Comparison of ENCODE assay signal across 11 mouse cellular contexts in the genomic region with DNA sequence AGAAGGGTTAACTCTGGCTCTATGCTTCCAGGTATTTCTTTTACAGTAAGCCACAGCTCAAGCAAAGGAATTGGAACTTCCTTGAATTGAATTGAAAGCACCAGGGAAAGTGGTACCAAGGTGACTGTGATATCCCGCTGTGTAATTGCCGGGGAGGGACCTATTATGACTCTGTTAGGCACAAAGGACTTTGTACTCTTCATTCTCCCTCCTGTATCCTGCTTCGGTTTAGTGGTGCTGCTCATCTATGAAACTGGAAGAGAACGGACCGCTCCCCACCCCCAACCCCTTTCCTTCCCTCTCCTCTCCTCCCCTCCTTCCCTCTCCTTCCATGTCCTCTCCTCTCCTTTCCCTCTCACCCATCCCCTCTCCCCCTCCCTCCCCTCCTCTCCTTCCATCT. TPM values are rescaled to one million over a fixed set of nuclear protein-coding genes. Genes with fewer than 3 reads are reported as not detected.
A peak's percentile ranks its signal among the peaks of the same experiment; 100 is the strongest.
DNase-seq lines count a peak whose midpoint lies in the region; ATAC-seq and TF ChIP-seq lines count a peak whose summit lies in the region.
"Had no signal": no experiment of that assay in that cellular context is flagged by ENCODE, and none has a peak within 500 bp of the region (broad histone marks: within the 10 kb centered on the region; RNA-seq: fewer than 3 reads in every experiment).

No protein-coding gene starts in this region.

- H3K4me2 ChIP-seq in kidney, embryonic 14.5 days (replicated peaks; ENCODE audit: low read depth, low read length) = peak overlapping the region; percentile 85
- H3K4me2 ChIP-seq in embryonic facial prominence, embryonic 14.5 days (ENCODE audit: low read depth, low read length) = peak overlapping the region; percentile 66
- H3K4me2 ChIP-seq in intestine, postnatal 0 days (replicated peaks; ENCODE audit: low read depth) = peak overlapping the region; percentile 82
- peak overlapping the region; percentile 65 for H3K4me2 ChIP-seq in neural tube, embryonic 12.5 days (replicated peaks)

- peak overlapping the region; percentile 46 for H3K4me3 ChIP-seq in kidney, embryonic 14.5 days (ENCODE audit: low read length)
- peak overlapping the region; percentile 45 for H3K4me3 ChIP-seq in embryonic facial prominence, embryonic 14.5 days (ENCODE audit: low read depth, low read length)
- peak overlapping the region; percentile 48 for H3K4me3 ChIP-seq in intestine, postnatal 0 days (ENCODE audit: low read depth, low read length)
- H3K4me3 ChIP-seq in neural tube, embryonic 12.5 days = 0 out of 2 replicates have a peak overlapping the region, but pooled peaks have one; percentile 38
- H3K4me3 ChIP-seq: erythroblast, embryonic 14.5 days had no signal

- WGBS in kidney, embryonic 14.5 days = 5% methylated on average over 5 of the region's 5 CpGs
- 17% methylated on average over 5 of the region's 5 CpGs for WGBS in embryonic facial prominence, embryonic 14.5 days
- 7% methylated on average over 5 of the region's 5 CpGs for WGBS in intestine, postnatal 0 days
- 7% methylated on average over 5 of the region's 5 CpGs for WGBS in neural tube, embryonic 12.5 days

- no peak for ATAC-seq in kidney, embryonic 14.5 days (ENCODE audit: low FRiP score, low TSS enrichment)
- no peak for ATAC-seq in embryonic facial prominence, embryonic 14.5 days (ENCODE audit: low read depth)
- ATAC-seq in intestine, postnatal 0 days = peak; percentile 72
- no peak for ATAC-seq in neural tube, embryonic 12.5 days (ENCODE audit: low FRiP score, low read depth)
- ATAC-seq: Patski had no signal

- intact Hi-C loops in left cerebral cortex, postnatal 4 days (cut with DNase I) = no loop called here

- no peak for TF ChIP-seq CTCF in intestine, postnatal 0 days (IDR thresholded peaks at IDR 0.05; ENCODE audit: low read depth)

- DNase-seq in kidney, adult 11 months = no peak
- peak; percentile 0 for DNase-seq in embryonic facial prominence, embryonic 14.5 days (ENCODE audit: low spot score)
- DNase-seq in frontal cortex, adult 2 months (ENCODE audit: extremely low spot score in 1 of 2, low spot score in 1 of 2) = no peak
- no peak for DNase-seq in cerebellum, adult 11 months
- no peak for DNase-seq in left cerebral cortex, postnatal 4 days
- DNase-seq: thymus, adult 18-20 months had no signal

- H3K36me3 ChIP-seq in kidney, embryonic 14.5 days (ENCODE audit: control insufficient read depth, insufficient read depth, low read length) = no peaks in the 10 kb centered on the region
- H3K36me3 ChIP-seq in embryonic facial prominence, embryonic 14.5 days (ENCODE audit: control insufficient read depth, insufficient read depth, low read length) = no peaks in the 10 kb centered on the region
- H3K36me3 ChIP-seq in intestine, postnatal 0 days (ENCODE audit: control insufficient read depth, insufficient read depth) = no peaks in the 10 kb centered on the region
- H3K36me3 ChIP-seq in neural tube, embryonic 12.5 days = no peaks in the 10 kb centered on the region

- H3K27me3 ChIP-seq in kidney, embryonic 14.5 days (ENCODE audit: control insufficient read depth, insufficient read depth, low read length) = no peaks in the 10 kb centered on the region
- peaks cover 13% of the 10 kb centered on the region; the same call in 1 of the 2 replicates for H3K27me3 ChIP-seq in embryonic facial prominence, embryonic 14.5 days (replicated peaks; ENCODE audit: control insufficient read depth, insufficient read depth, low read length)
- no peaks in the 10 kb centered on the region for H3K27me3 ChIP-seq in intestine, postnatal 0 days (replicated peaks; ENCODE audit: control insufficient read depth, insufficient read depth, low read length)
- H3K27me3 ChIP-seq in neural tube, embryonic 12.5 days (replicated peaks) = peaks cover 18% of the 10 kb centered on the region; the same call in 1 of the 2 replicates

- no peaks in the 10 kb centered on the region for H3K4me1 ChIP-seq in kidney, embryonic 14.5 days (ENCODE audit: control insufficient read depth, insufficient read depth, low read length)
- H3K4me1 ChIP-seq in embryonic facial prominence, embryonic 14.5 days (ENCODE audit: control insufficient read depth, insufficient read depth, low read length) = peaks cover 5% of the 10 kb centered on the region; the same call in 1 of the 2 replicates
- no peaks in the 10 kb centered on the region for H3K4me1 ChIP-seq in intestine, postnatal 0 days (replicated peaks; ENCODE audit: control insufficient read depth, insufficient read depth, low read length)
- peaks cover 5% of the 10 kb centered on the region for H3K4me1 ChIP-seq in neural tube, embryonic 12.5 days

- H3K27ac ChIP-seq in kidney, embryonic 14.5 days (ENCODE audit: low read depth, low read length) = no peak overlapping the region
- no peak overlapping the region for H3K27ac ChIP-seq in embryonic facial prominence, embryonic 14.5 days (replicated peaks; ENCODE audit: low read depth, low read length)
- H3K27ac ChIP-seq in intestine, postnatal 0 days (ENCODE audit: low read depth, low read length) = no peak overlapping the region
- no peak overlapping the region for H3K27ac ChIP-seq in neural tube, embryonic 12.5 days

- H3K9me3 ChIP-seq in kidney, embryonic 14.5 days (ENCODE audit: control insufficient read depth, low read length) = no peaks in the 10 kb centered on the region
- no peaks in the 10 kb centered on the region for H3K9me3 ChIP-seq in embryonic facial prominence, embryonic 14.5 days (ENCODE audit: control insufficient read depth, low read length)
- no peaks in the 10 kb centered on the region for H3K9me3 ChIP-seq in intestine, postnatal 0 days (ENCODE audit: control insufficient read depth)
- H3K9me3 ChIP-seq in neural tube, embryonic 12.5 days = no peaks in the 10 kb centered on the region

- no peak overlapping the region for H3K9ac ChIP-seq in kidney, embryonic 14.5 days (ENCODE audit: low read depth, low read length)
- no peak overlapping the region for H3K9ac ChIP-seq in embryonic facial prominence, embryonic 14.5 days (ENCODE audit: low read depth, low read length)
- H3K9ac ChIP-seq in intestine, postnatal 0 days (ENCODE audit: low read depth, low read length) = no peak overlapping the region
- H3K9ac ChIP-seq in neural tube, embryonic 12.5 days = no peak overlapping the region

RNA-seq across cellular contexts. Expression of a gene that starts 1.3 kb away (rescaled TPM):
- 1.7 and 3.1 TPM in 2 replicates for polyA plus RNA-seq in kidney, embryonic 14.5 days (2014; fragmentation: Nextera tagmentation; extraction: Ambion mirVana)
- 1.0 and 2.1 TPM in 2 replicates for polyA plus RNA-seq in embryonic facial prominence, embryonic 14.5 days (2014; fragmentation: Nextera tagmentation; extraction: Ambion mirVana)
- polyA plus RNA-seq in intestine, postnatal 0 days (2015; fragmentation: Nextera tagmentation; extraction: Ambion mirVana) = 1.8 and 1.9 TPM in 2 replicates
- 0.45 and 0.52 TPM in 2 replicates for polyA plus RNA-seq in neural tube, embryonic 12.5 days (2016; fragmentation: Nextera tagmentation; extraction: Ambion mirVana)
- polyA plus RNA-seq in frontal cortex, adult 2 months (2012; rRNA removed) = 0.30 and 0.44 TPM in 2 replicates
- total RNA-seq in left cerebral cortex, postnatal 4 days (2021) = 1 to 10 TPM in 1 of 2 experiments, not detected in 1; 1.0 TPM
- polyA plus RNA-seq: erythroblast, embryonic 14.5 days had no signal

RNA-seq across cellular contexts. Expression of a gene that starts 40.7 kb away (rescaled TPM):
- not detected in 2 replicates for polyA plus RNA-seq in kidney, embryonic 14.5 days (2014; fragmentation: Nextera tagmentation; extraction: Ambion mirVana)
- not detected in 2 replicates for polyA plus RNA-seq in embryonic facial prominence, embryonic 14.5 days (2014; fragmentation: Nextera tagmentation; extraction: Ambion mirVana)
- not detected in 2 replicates for polyA plus RNA-seq in intestine, postnatal 0 days (2015; fragmentation: Nextera tagmentation; extraction: Ambion mirVana)
- polyA plus RNA-seq in neural tube, embryonic 12.5 days (2016; fragmentation: Nextera tagmentation; extraction: Ambion mirVana) = not detected in 2 replicates
- polyA plus RNA-seq in frontal cortex, adult 2 months (2012; rRNA removed) = not detected in 2 replicates
- total RNA-seq in left cerebral cortex, postnatal 4 days (2021) = not detected
- polyA plus RNA-seq: erythroblast, embryonic 14.5 days; Patski had no signal

RNA-seq across cellular contexts. Expression of a gene that starts 40.8 kb away (rescaled TPM):
- polyA plus RNA-seq in kidney, embryonic 14.5 days (2014; fragmentation: Nextera tagmentation; extraction: Ambion mirVana) = 5.1 and 6.0 TPM in 2 replicates
- polyA plus RNA-seq in embryonic facial prominence, embryonic 14.5 days (2014; fragmentation: Nextera tagmentation; extraction: Ambion mirVana) = 1.1 and 1.3 TPM in 2 replicates
- 0.54 and 0.59 TPM in 2 replicates for polyA plus RNA-seq in intestine, postnatal 0 days (2015; fragmentation: Nextera tagmentation; extraction: Ambion mirVana)
- 0.40 and 0.84 TPM in 2 replicates for polyA plus RNA-seq in neural tube, embryonic 12.5 days (2016; fragmentation: Nextera tagmentation; extraction: Ambion mirVana)
- 2.6 and 2.8 TPM in 2 replicates for polyA plus RNA-seq in frontal cortex, adult 2 months (2012; rRNA removed)
- under 1 TPM; 0.28 to 0.32 TPM for total RNA-seq in left cerebral cortex, postnatal 4 days (2021)
- polyA plus RNA-seq: erythroblast, embryonic 14.5 days; Patski had no signal
